Mouse (Mus musculus) liver, embryonic 12.5 days (tissue): ENCODE measurements around the gene Ifnab. TPM values are rescaled to one million over a fixed set of nuclear protein-coding genes. Genes with fewer than 3 reads are reported as not detected.

ENCODE experiments used
- ATAC-seq: fragments of 200-750 bp; cut with Nextera tagmentation; 2 replicates; pipeline ENCODE4 v1.8.0; 2017; ENCODE audit warnings: moderate number of reproducible peaks, mild to moderate bottlenecking, moderate library complexity
- H3K27ac ChIP-seq: fragments of 300-500 bp; sonication (generic); 2 replicates; pipeline ENCODE4 v1.5.1; 2016; ENCODE audit warnings: mild to moderate bottlenecking
- H3K27me3 ChIP-seq: fragments of 300-500 bp; sonication (generic); replicated peaks from 2 replicates; pipeline ENCODE4 v1.6.1; 2016; ENCODE audit warnings: mild to moderate bottlenecking, moderate library complexity
- H3K36me3 ChIP-seq: fragments of 300-500 bp; sonication (generic); 2 replicates; pipeline ENCODE4 v1.6.1; 2016; ENCODE audit warnings: mild to moderate bottlenecking, moderate library complexity
- H3K4me1 ChIP-seq: fragments of 300-500 bp; sonication (generic); 2 replicates; pipeline ENCODE4 v1.6.1; 2016
- H3K4me2 ChIP-seq: fragments of 300-500 bp; sonication (generic); 2 replicates; pipeline ENCODE4 v1.6.1; 2016; ENCODE audit warnings: mild to moderate bottlenecking, moderate library complexity
- H3K4me3 ChIP-seq: fragments of 300-500 bp; sonication (generic); 2 replicates; pipeline ENCODE4 v1.5.1; 2016; ENCODE audit warnings: mild to moderate bottlenecking, moderate library complexity
- H3K9ac ChIP-seq: fragments of 300-500 bp; sonication (generic); 2 replicates; pipeline ENCODE4 v1.6.1; 2016; ENCODE audit warnings: mild to moderate bottlenecking, moderate library complexity
- H3K9me3 ChIP-seq: fragments of 300-500 bp; sonication (generic); replicated peaks from 2 replicates; pipeline ENCODE4 v1.6.1; 2016; ENCODE audit warnings: mild to moderate bottlenecking, moderate library complexity
- WGBS: fragments of 180-500 bp; shearing (Covaris S2); methylation state at CpG from one replicate; pipeline ENCODE4 v1.1.7; 2016; ENCODE audit not compliant: insufficient replicate concordance; 5-methylcytosine and 5-hydroxymethylcytosine counted together
- polyA plus RNA-seq: library from polyadenylated mRNA; unstranded; fragments of >200 nt; fragmentation: Nextera tagmentation; extraction: Ambion mirVana; gene quantifications from 2 replicates; pipeline ENCODE4 v1.2.1, GENCODE M21; 2016

Gene Ifnab
- polyA plus RNA-seq, 1 experiment from 2014 or later = not detected

- ATAC-seq = no peak
- Histone ChIP-seq H3K9ac (no peak overlapping the region), H3K27me3 (peaks cover 5% of the 10 kb centered on the region; the same call in 1 of the 2 replicates), H3K27ac (no peak overlapping the region), H3K36me3 (no peaks in the 10 kb centered on the region), H3K4me3 (no peak overlapping the region), H3K9me3 (no peaks in the 10 kb centered on the region), H3K4me2 (no peak overlapping the region), H3K4me1 (no peaks in the 10 kb centered on the region)
- WGBS = 70% methylated on average over 1 of the region's 1 CpGs
Measured at GRCm38 (mm10) chr4:88699301-88699700, 8.1 kb upstream of the Ifnab start.

GRCm38 (mm10) chr4:88698781-88699180 lies 7.6 kb upstream of the Ifnab start:
- no peak overlapping the region for H3K4me3 ChIP-seq
- no peak for ATAC-seq

GRCm38 (mm10) chr4:88697753-88698152 lies 6.6 kb upstream of the Ifnab start:
- Histone ChIP-seq H3K27me3 (peaks cover 5% of the 10 kb centered on the region; the same call in 1 of the 2 replicates), H3K36me3 (no peaks in the 10 kb centered on the region), H3K9ac (no peak overlapping the region), H3K9me3 (no peaks in the 10 kb centered on the region), H3K4me1 (no peaks in the 10 kb centered on the region), H3K27ac (no peak overlapping the region), H3K4me2 (no peak overlapping the region), H3K4me3 (no peak overlapping the region)
- 72% methylated on average over 4 of the region's 4 CpGs for WGBS
- ATAC-seq = no peak

More at GRCm38 (mm10) chr4:88698781-88699180, 7.6 kb upstream of the Ifnab start:
- Histone ChIP-seq H3K4me1 (no peaks in the 10 kb centered on the region), H3K27ac (no peak overlapping the region), H3K9ac (no peak overlapping the region), H3K27me3 (peaks cover 5% of the 10 kb centered on the region; the same call in 1 of the 2 replicates), H3K4me2 (no peak overlapping the region), H3K36me3 (no peaks in the 10 kb centered on the region), H3K9me3 (no peaks in the 10 kb centered on the region)
- WGBS = 51% methylated on average over 5 of the region's 5 CpGs

GRCm38 (mm10) chr4:88697108-88697507 lies 5.9 kb upstream of the Ifnab start:
- no peaks in the 10 kb centered on the region for H3K36me3 ChIP-seq
- no peak overlapping the region for H3K27ac ChIP-seq
- H3K9ac ChIP-seq = no peak overlapping the region
- H3K4me1 ChIP-seq = no peaks in the 10 kb centered on the region
- H3K27me3 ChIP-seq = peaks cover 10% of the 10 kb centered on the region; the same call in 1 of the 2 replicates
- no peak overlapping the region for H3K4me3 ChIP-seq
- no peaks in the 10 kb centered on the region for H3K9me3 ChIP-seq
- WGBS = 49% methylated on average over 6 of the region's 6 CpGs
- ATAC-seq = no peak
- H3K4me2 ChIP-seq = no peak overlapping the region

- H3K27ac ChIP-seq = no peak overlapping the region
- no peak overlapping the region for H3K4me3 ChIP-seq
- WGBS = 25% methylated on average over 3 of the region's 3 CpGs
- peaks cover 11% of the 10 kb centered on the region; the same call in 1 of the 2 replicates for H3K27me3 ChIP-seq
- no peaks in the 10 kb centered on the region for H3K4me1 ChIP-seq
- H3K9ac ChIP-seq = no peak overlapping the region
- ATAC-seq = no peak
- H3K9me3 ChIP-seq = no peaks in the 10 kb centered on the region
- H3K4me2 ChIP-seq = no peak overlapping the region
- H3K36me3 ChIP-seq = no peaks in the 10 kb centered on the region
Measured at GRCm38 (mm10) chr4:88696237-88696884, 5.2 kb upstream of the Ifnab start.

- 42% methylated on average over 2 of the region's 2 CpGs for WGBS
- no peak overlapping the region for H3K4me3 ChIP-seq
- no peak overlapping the region for H3K4me2 ChIP-seq
- H3K36me3 ChIP-seq = no peaks in the 10 kb centered on the region
- H3K27me3 ChIP-seq = peaks cover 11% of the 10 kb centered on the region; the same call in 1 of the 2 replicates
- H3K4me1 ChIP-seq = no peaks in the 10 kb centered on the region
- no peak overlapping the region for H3K9ac ChIP-seq
- no peak for ATAC-seq
- no peaks in the 10 kb centered on the region for H3K9me3 ChIP-seq
- H3K27ac ChIP-seq = no peak overlapping the region
Measured at GRCm38 (mm10) chr4:88693392-88693791, 2.2 kb upstream of the Ifnab start.

GRCm38 (mm10) chr4:88692537-88692936 lies 1.4 kb upstream of the Ifnab start:
- Histone ChIP-seq H3K4me1 (no peaks in the 10 kb centered on the region), H3K27me3 (peaks cover 11% of the 10 kb centered on the region; the same call in 1 of the 2 replicates), H3K4me2 (no peak overlapping the region), H3K9me3 (no peaks in the 10 kb centered on the region), H3K36me3 (no peaks in the 10 kb centered on the region), H3K27ac (no peak overlapping the region), H3K9ac (no peak overlapping the region), H3K4me3 (no peak overlapping the region)
- ATAC-seq = no peak
- 41% methylated on average over 1 of the region's 1 CpGs for WGBS

- Histone ChIP-seq H3K9me3 (no peaks in the 10 kb centered on the region), H3K9ac (no peak within 1 kb of the TSS), H3K27me3 (no peaks in the 10 kb centered on the region), H3K4me1 (no peaks in the 10 kb centered on the region), H3K4me2 (no peak within 1 kb of the TSS), H3K36me3 (no peaks in the 10 kb centered on the region), H3K27ac (no peak within 1 kb of the TSS), H3K4me3 (no peak within 1 kb of the TSS)
- 85% methylated on average over 1 of the region's 1 CpGs for WGBS
- no peak for ATAC-seq
Measured at GRCm38 (mm10) chr4:88683812-88684211, 7.3 kb downstream of the Ifnab start, which contains the start of gene Ifna2. Gene Ifna2 (minus strand): TSS chr4:88683912.

- WGBS = 52% methylated on average over 3 of the region's 3 CpGs
- Histone ChIP-seq H3K9ac (no peak overlapping the region), H3K4me1 (no peaks in the 10 kb centered on the region), H3K4me3 (no peak overlapping the region), H3K4me2 (no peak overlapping the region), H3K9me3 (no peaks in the 10 kb centered on the region), H3K36me3 (no peaks in the 10 kb centered on the region), H3K27ac (no peak overlapping the region), H3K27me3 (no peaks in the 10 kb centered on the region)
- no peak for ATAC-seq
Measured at GRCm38 (mm10) chr4:88681353-88681752, 9.8 kb downstream of the Ifnab start.

GRCm38 (mm10) chr4:88680362-88680761 lies 10.8 kb downstream of the Ifnab start:
- no peak overlapping the region for H3K9ac ChIP-seq
- no peaks in the 10 kb centered on the region for H3K27me3 ChIP-seq
- no peaks in the 10 kb centered on the region for H3K36me3 ChIP-seq
- H3K4me3 ChIP-seq = no peak overlapping the region
- H3K27ac ChIP-seq = no peak overlapping the region
- no peaks in the 10 kb centered on the region for H3K9me3 ChIP-seq
- WGBS = 31% methylated on average over 8 of the region's 8 CpGs
- no peak for ATAC-seq
- no peak overlapping the region for H3K4me2 ChIP-seq
- no peaks in the 10 kb centered on the region for H3K4me1 ChIP-seq

- H3K27me3 ChIP-seq = no peaks in the 10 kb centered on the region
- H3K4me2 ChIP-seq = no peak within 1 kb of the TSS
- no peaks in the 10 kb centered on the region for H3K4me1 ChIP-seq
- H3K4me3 ChIP-seq = no peak within 1 kb of the TSS
- ATAC-seq = no peak
- H3K9ac ChIP-seq = no peak within 1 kb of the TSS
- no peaks in the 10 kb centered on the region for H3K36me3 ChIP-seq
- H3K9me3 ChIP-seq = no peaks in the 10 kb centered on the region
- no peak within 1 kb of the TSS for H3K27ac ChIP-seq
- 68% methylated on average over 1 of the region's 1 CpGs for WGBS
Measured at GRCm38 (mm10) chr4:88676824-88677223, 14.3 kb downstream of the Ifnab start, which contains the start of gene Ifna16. Gene Ifna16 (minus strand): TSS chr4:88676924.

GRCm38 (mm10) chr4:88655461-88655860 lies 35.7 kb downstream of the Ifnab start:
- Histone ChIP-seq H3K4me1 (no peaks in the 10 kb centered on the region), H3K27me3 (no peaks in the 10 kb centered on the region), H3K36me3 (no peaks in the 10 kb centered on the region), H3K9ac (no peak overlapping the region), H3K4me3 (no peak overlapping the region), H3K27ac (no peak overlapping the region), H3K4me2 (no peak overlapping the region), H3K9me3 (no peaks in the 10 kb centered on the region)
- no peak for ATAC-seq
- WGBS = 21% methylated on average over 1 of the region's 1 CpGs

- no peak for ATAC-seq
- H3K9me3 ChIP-seq = no peaks in the 10 kb centered on the region
- no peaks in the 10 kb centered on the region for H3K36me3 ChIP-seq
- no peak overlapping the region for H3K9ac ChIP-seq
- H3K27ac ChIP-seq = no peak overlapping the region
- no peaks in the 10 kb centered on the region for H3K27me3 ChIP-seq
- H3K4me2 ChIP-seq = no peak overlapping the region
- H3K4me1 ChIP-seq = no peaks in the 10 kb centered on the region
- no peak overlapping the region for H3K4me3 ChIP-seq
- WGBS = 64% methylated on average over 3 of the region's 3 CpGs
Measured at GRCm38 (mm10) chr4:88653644-88654043, 37.5 kb downstream of the Ifnab start.
